ENCODE assay signal across 20 mouse cellular contexts in genomic region chr5:74183118-74183517, GRCm38 (mm10). TPM values are rescaled to one million over a fixed set of nuclear protein-coding genes. Genes with fewer than 3 reads are reported as not detected.
A peak's percentile ranks its signal among the peaks of the same experiment; 100 is the strongest.
DNase-seq lines count a peak whose midpoint lies in the region; ATAC-seq and TF ChIP-seq lines count a peak whose summit lies in the region.
"Had no signal": no experiment of that assay in that cellular context is flagged by ENCODE, and none has a peak within 500 bp of the region (broad histone marks: within the 10 kb centered on the region; RNA-seq: fewer than 3 reads in every experiment).

No protein-coding gene starts in this region.

- no peak overlapping the region for H3K4me3 ChIP-seq in heart, embryonic 13.5 days
- H3K4me3 ChIP-seq in liver, postnatal 0 days (ENCODE audit: low read depth, low read length): no peak overlapping the region
- H3K4me3 ChIP-seq in liver, embryonic 11.5 days (ENCODE audit: low read depth, low read length): no peak overlapping the region
- H3K4me3 ChIP-seq in embryonic facial prominence, embryonic 10.5 days: no peak overlapping the region
- H3K4me3 ChIP-seq: embryonic facial prominence, embryonic 12.5 days; hindbrain, embryonic 15.5 days; intestine, embryonic 15.5 days; liver, embryonic 12.5 days; lung, embryonic 15.5 days; neural tube, embryonic 15.5 days had no signal

- H3K4me2 ChIP-seq in heart, embryonic 13.5 days: no peak overlapping the region
- no peak overlapping the region for H3K4me2 ChIP-seq in liver, postnatal 0 days (ENCODE audit: low read depth, low read length)
- no peak overlapping the region for H3K4me2 ChIP-seq in liver, embryonic 11.5 days
- H3K4me2 ChIP-seq: embryonic facial prominence, embryonic 12.5 days; hindbrain, embryonic 15.5 days; intestine, embryonic 15.5 days; liver, embryonic 12.5 days; lung, embryonic 15.5 days; neural tube, embryonic 15.5 days had no signal

- no peaks in the 10 kb centered on the region for H3K36me3 ChIP-seq in heart, embryonic 13.5 days
- no peaks in the 10 kb centered on the region for H3K36me3 ChIP-seq in liver, postnatal 0 days (replicated peaks; ENCODE audit: insufficient read depth, low read length)
- no peaks in the 10 kb centered on the region for H3K36me3 ChIP-seq in liver, embryonic 11.5 days (ENCODE audit: control insufficient read depth, insufficient read depth, low read length)
- no peaks in the 10 kb centered on the region for H3K36me3 ChIP-seq in embryonic facial prominence, embryonic 10.5 days (replicated peaks)
- H3K36me3 ChIP-seq: embryonic facial prominence, embryonic 12.5 days; hindbrain, embryonic 15.5 days; intestine, embryonic 15.5 days; liver, embryonic 12.5 days; lung, embryonic 15.5 days; neural tube, embryonic 15.5 days had no signal

- H3K9me3 ChIP-seq in heart, embryonic 13.5 days: no peaks in the 10 kb centered on the region
- no peaks in the 10 kb centered on the region for H3K9me3 ChIP-seq in liver, postnatal 0 days (ENCODE audit: low read length)
- H3K9me3 ChIP-seq in liver, embryonic 11.5 days (ENCODE audit: control insufficient read depth, low read length): no peaks in the 10 kb centered on the region
- H3K9me3 ChIP-seq in embryonic facial prominence, embryonic 10.5 days: no peaks in the 10 kb centered on the region
- H3K9me3 ChIP-seq: embryonic facial prominence, embryonic 12.5 days; hindbrain, embryonic 15.5 days; intestine, embryonic 15.5 days; liver, embryonic 12.5 days; lung, embryonic 15.5 days; neural tube, embryonic 15.5 days had no signal

- H3K9ac ChIP-seq in heart, embryonic 13.5 days: no peak overlapping the region
- no peak overlapping the region for H3K9ac ChIP-seq in liver, postnatal 0 days (replicated peaks)
- H3K9ac ChIP-seq in liver, embryonic 11.5 days (ENCODE audit: low read depth, low read length): no peak overlapping the region
- H3K9ac ChIP-seq: embryonic facial prominence, embryonic 12.5 days; hindbrain, embryonic 15.5 days; intestine, embryonic 15.5 days; liver, embryonic 12.5 days; lung, embryonic 15.5 days; neural tube, embryonic 15.5 days had no signal

- no peak for ATAC-seq in heart, embryonic 13.5 days (ENCODE audit: extremely low read depth, insufficient number of reproducible peaks, low FRiP score, low TSS enrichment)
- ATAC-seq in liver, postnatal 0 days: peak; percentile 61; the same call in 1 of the 2 replicates
- ATAC-seq in liver, embryonic 11.5 days (replicated peaks; ENCODE audit: low FRiP score): no peak
- ATAC-seq in megakaryocyte progenitor cell, adult 5-6 weeks (replicated peaks; ENCODE audit: poor library complexity): peak; percentile 39; the same call in 1 of the 2 replicates
- ATAC-seq: forebrain, embryonic 16.5 days; intestine, embryonic 15.5 days; liver, embryonic 12.5 days; midbrain, embryonic 16.5 days had no signal

- peak overlapping the region; percentile 36 for H3K27ac ChIP-seq in heart, embryonic 13.5 days (replicated peaks)
- H3K27ac ChIP-seq in liver, postnatal 0 days (ENCODE audit: low read depth): no peak overlapping the region
- H3K27ac ChIP-seq in liver, embryonic 11.5 days (ENCODE audit: low read depth, low read length): no peak overlapping the region
- H3K27ac ChIP-seq in embryonic facial prominence, embryonic 10.5 days (replicated peaks): 0 out of 2 replicates have a peak overlapping the region, but pooled peaks have one; percentile 40
- H3K27ac ChIP-seq: hindbrain, embryonic 15.5 days; intestine, embryonic 15.5 days; liver, embryonic 12.5 days; lung, embryonic 15.5 days; neural tube, embryonic 15.5 days had no signal

- DNase-seq in heart, adult 11 months: no peak
- DNase-seq in liver, postnatal 0 days: no peak
- DNase-seq in liver, embryonic 11.5 days (ENCODE audit: low spot score): no peak
- DNase-seq in embryonic facial prominence, embryonic 10.5 days (ENCODE audit: low spot score): no peak
- DNase-seq in adipocyte (ENCODE audit: low spot score): no peak
- DNase-seq: adrenal gland, adult 2 months; cerebellum, adult 9-11 months; kidney, adult 9 months; kidney, postnatal 36 days; thymus, postnatal 4 days had no signal

- TF ChIP-seq EP300 in liver, postnatal 0 days (IDR thresholded peaks at IDR 0.05; ENCODE audit: low read depth): no peak

- no peak for TF ChIP-seq CTCF in liver, postnatal 0 days (IDR thresholded peaks at IDR 0.05; ENCODE audit: low read depth)

- 25% methylated on average over 10 of the region's 10 CpGs for WGBS in heart, embryonic 13.5 days
- WGBS in liver, postnatal 0 days (ENCODE audit: insufficient replicate concordance): 73% methylated on average over 10 of the region's 10 CpGs
- 73% methylated on average over 10 of the region's 10 CpGs for WGBS in liver, embryonic 11.5 days
- 78% methylated on average over 10 of the region's 10 CpGs for WGBS in embryonic facial prominence, embryonic 10.5 days

- H3K4me1 ChIP-seq in heart, embryonic 13.5 days: peaks cover 53% of the 10 kb centered on the region
- no peaks in the 10 kb centered on the region for H3K4me1 ChIP-seq in liver, postnatal 0 days (ENCODE audit: insufficient read depth)
- H3K4me1 ChIP-seq in liver, embryonic 11.5 days (replicated peaks; ENCODE audit: control insufficient read depth, insufficient read depth, low read length): no peaks in the 10 kb centered on the region
- peaks cover 48% of the 10 kb centered on the region for H3K4me1 ChIP-seq in embryonic facial prominence, embryonic 10.5 days
- H3K4me1 ChIP-seq: intestine, embryonic 15.5 days; liver, embryonic 12.5 days had no signal

- H3K27me3 ChIP-seq in heart, embryonic 13.5 days (replicated peaks): no peaks in the 10 kb centered on the region
- H3K27me3 ChIP-seq in liver, postnatal 0 days (ENCODE audit: insufficient read depth, low read length): no peaks in the 10 kb centered on the region
- no peaks in the 10 kb centered on the region for H3K27me3 ChIP-seq in liver, embryonic 11.5 days (replicated peaks; ENCODE audit: control insufficient read depth, insufficient read depth, low read length)
- H3K27me3 ChIP-seq in embryonic facial prominence, embryonic 10.5 days (replicated peaks; ENCODE audit: low read depth, poor library complexity, severe bottlenecking): peaks cover 11% of the 10 kb centered on the region; the same call in 1 of the 2 replicates
- H3K27me3 ChIP-seq: embryonic facial prominence, embryonic 12.5 days; hindbrain, embryonic 15.5 days; intestine, embryonic 15.5 days; lung, embryonic 15.5 days; neural tube, embryonic 15.5 days had no signal

RNA-seq across cellular contexts. Expression of gene Rasl11b, which starts 12.0 kb away (rescaled TPM):
- polyA plus RNA-seq in heart, embryonic 13.5 days (2015; fragmentation: Nextera tagmentation; extraction: Ambion mirVana): 79.7 and 88.1 TPM in 2 replicates
- 9.4 and 9.6 TPM in 2 replicates for polyA plus RNA-seq in liver, postnatal 0 days (2015; fragmentation: Nextera tagmentation; extraction: Ambion mirVana)
- 13.9 and 14.7 TPM in 2 replicates for polyA plus RNA-seq in liver, embryonic 11.5 days (2014; fragmentation: Nextera tagmentation; extraction: Ambion mirVana)
- polyA plus RNA-seq in embryonic facial prominence, embryonic 10.5 days (2016; fragmentation: Nextera tagmentation; extraction: Ambion mirVana): 46.3 and 58.0 TPM in 2 replicates
- 0.12 and 0.68 TPM in 2 replicates for total RNA-seq in megakaryocyte progenitor cell, adult 5-6 weeks (2015)
- 0.47 and 0.54 TPM in 2 replicates for total RNA-seq in megakaryocyte progenitor cell, adult 5-6 weeks (2017)

Comparison
In these comparisons a context has a peak if more than half of its experiments do, and no peak if none do; other contexts are left out.
1. ATAC-seq: peak in liver, postnatal 0 days (single experiment) and megakaryocyte progenitor cell, adult 5-6 weeks (single experiment); none in heart, embryonic 13.5 days (single experiment) and liver, embryonic 11.5 days (single experiment).
2. H3K27ac ChIP-seq: peak in heart, embryonic 13.5 days (single experiment) and embryonic facial prominence, embryonic 10.5 days (single experiment); none in liver, postnatal 0 days (single experiment) and liver, embryonic 11.5 days (single experiment).